Mouse (Mus musculus) inflammation-experienced regulatory T-cells, adult 6 months (primary cell): ENCODE measurements around the gene Cyp3a13. TPM values are rescaled to one million over a fixed set of nuclear protein-coding genes. Genes with fewer than 3 reads are reported as not detected.
"Not testable (repeated sequence)": the region's sequence is repeated elsewhere in the genome, so short reads cannot be mapped to it uniquely, and the experiment has no call there.

ENCODE experiments used
- ATAC-seq: one replicate; pipeline ENCODE4 v1.8.0; 2017
- polyA plus RNA-seq, 3 experiments: library from polyadenylated mRNA; unstranded; fragments of 100-300 nt; shearing (Covaris generic); gene quantifications; one replicate each; pipeline ENCODE4 v1.2.1; 2017

Gene Cyp3a13
- polyA plus RNA-seq, 3 experiments from 2014 or later, result not detected

DNA sequence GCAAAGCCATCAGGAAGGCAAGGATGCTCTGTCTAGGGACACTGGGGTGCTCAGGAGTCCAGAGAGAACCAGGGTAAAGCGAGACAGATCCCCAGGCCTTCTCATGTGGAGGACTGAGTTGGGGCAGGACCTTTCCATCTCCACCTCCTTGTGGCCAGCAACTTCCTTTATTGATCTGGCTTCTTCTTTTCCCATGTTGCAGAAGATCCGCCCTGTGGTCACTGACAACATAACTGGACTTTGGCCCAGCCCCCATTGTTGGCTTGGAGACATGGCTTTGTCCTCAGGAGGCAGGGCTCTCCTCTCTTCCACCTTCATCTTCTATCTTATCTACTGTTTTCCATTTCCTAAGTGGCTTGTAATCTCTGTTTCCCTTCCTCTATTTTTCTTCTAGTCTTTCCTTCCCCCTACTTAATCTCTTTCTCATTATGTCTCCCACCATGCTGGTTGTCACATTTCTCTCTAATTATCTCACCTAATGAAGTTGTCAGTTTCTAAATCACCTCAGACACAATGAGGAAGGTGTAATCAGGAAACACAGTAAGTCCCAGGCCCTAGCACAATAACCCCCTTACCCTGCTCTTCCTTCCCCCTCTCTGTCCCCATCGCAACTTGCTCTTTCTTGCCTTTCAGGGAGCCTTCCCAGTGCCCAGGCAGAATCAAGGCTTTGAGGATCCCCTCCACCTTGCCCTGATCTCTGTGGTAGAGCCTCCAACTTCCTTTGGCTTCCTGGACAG lies 49.6 kb downstream of the Cyp3a13 start, which contains the start of gene Pilrb2:
Pilrb2 (minus strand) TSS at position 172 of the 737 bp plus-strand sequence.
- not testable (repeated sequence) for ATAC-seq

DNA sequence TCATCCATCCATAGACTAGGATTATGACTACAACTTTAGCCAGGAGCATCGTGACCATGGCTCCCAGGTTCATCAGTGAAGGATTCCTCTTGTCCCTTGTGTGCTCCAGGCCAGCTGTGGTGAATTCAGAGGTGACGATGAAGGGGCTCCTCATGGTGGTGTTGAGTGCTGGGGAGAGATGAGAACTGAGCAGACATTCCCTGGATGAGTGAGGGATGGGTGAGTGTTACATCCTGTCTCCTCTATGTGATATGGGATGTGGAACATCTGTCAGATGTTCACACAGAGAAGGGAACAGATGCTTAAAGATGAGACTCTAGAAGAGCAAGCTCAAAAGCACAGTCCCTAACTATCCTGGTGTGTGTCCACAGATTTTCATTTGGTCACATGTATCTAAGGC lies 52.8 kb downstream of the Cyp3a13 start:
- not testable (repeated sequence) for ATAC-seq

DNA sequence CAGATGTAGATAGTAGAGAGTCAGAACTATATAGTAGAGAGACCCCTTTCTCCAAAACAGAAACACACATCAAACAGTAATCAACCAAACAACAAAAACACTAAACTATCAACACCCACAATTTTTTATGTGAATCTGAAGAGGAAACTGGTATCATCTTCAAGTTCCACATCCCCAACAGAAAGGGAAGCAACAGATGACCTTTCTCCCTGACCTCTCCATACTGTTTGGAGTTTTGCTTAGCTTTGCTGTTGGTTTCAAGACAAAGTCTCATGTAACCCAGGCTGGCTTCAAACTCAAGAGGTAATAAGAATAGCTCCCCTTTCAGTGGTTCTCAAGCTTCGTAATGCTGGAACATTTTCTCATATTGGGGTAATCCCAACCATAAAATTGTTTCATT lies 57.4 kb downstream of the Cyp3a13 start:
- not testable (repeated sequence) for ATAC-seq

DNA sequence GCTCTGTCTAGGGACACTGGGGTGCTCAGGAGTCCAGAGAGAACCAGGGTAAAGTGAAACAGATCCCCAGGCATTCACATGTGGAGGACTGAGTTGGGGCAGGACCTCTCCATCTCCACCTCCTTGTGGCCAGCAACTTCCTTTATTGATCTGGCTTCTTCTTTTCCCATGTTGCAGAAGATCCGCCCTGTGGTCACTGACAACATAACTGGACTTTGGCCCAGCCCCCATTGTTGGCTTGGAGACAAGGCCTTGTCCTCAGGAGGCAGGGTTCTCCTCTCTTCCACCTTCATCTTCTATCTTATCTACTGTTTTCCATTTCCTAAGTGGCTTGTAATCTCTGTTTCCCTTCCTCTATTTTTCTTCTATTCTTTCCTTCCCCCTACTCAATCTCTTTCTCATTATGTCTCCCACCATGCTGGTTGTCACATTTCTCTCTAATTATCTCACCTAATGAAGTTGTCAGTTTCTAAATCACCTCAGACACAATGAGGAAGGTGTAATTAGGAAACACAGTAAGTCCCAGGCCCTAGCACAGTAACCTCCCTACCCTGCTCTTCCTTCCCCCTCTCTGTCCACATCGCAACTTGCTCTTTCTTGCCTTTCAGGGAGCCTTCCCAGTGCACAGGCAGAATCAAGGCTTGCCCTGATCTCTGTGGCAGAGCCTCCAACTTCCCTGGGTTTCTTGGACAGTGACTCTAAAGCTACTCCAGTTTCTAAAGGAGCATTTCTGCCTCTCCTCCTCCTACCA lies 63.3 kb downstream of the Cyp3a13 start, which contains the start of gene Pilrb1:
Pilrb1 (minus strand) TSS at position 147 of the 751 bp plus-strand sequence.
- not testable (repeated sequence) for ATAC-seq

DNA sequence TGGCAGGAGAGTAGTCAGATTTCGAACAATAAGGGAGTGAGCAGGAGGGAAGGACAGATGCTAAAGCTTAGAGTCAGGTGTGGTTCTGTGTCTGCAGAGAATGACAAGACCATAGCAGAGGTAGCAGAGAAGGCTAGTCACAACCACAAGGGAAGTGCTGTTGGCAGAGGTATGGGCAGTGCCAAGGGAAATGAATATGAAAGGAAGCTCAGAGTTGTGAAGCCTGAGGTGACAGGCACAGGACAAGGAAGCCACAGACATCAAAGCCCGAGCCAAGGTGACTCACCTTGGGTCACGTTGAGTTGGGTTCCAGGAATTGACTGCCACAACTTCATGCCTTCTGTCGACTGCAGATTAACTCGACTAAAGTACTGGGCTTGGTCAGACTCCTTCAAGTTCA lies 64.5 kb downstream of the Cyp3a13 start:
- ATAC-seq, result peak; percentile 41

DNA sequence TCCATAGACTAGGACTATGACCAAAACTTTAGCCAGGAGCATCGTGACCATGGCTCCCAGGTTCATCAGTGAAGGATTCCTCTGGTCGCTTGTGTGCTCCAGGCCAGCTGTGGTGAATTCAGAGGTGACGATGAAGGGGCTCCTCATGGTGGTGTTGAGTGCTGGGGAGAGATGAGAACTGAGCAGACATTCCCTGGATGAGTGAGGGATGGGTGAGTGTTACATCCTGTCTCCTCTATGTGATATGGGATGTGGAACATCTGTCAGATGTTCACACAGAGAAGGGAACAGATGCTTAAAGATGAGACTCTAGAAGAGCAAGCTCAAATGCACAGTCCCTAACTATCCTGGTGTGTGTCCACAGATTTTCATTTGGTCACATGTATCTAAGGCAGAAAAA lies 66.5 kb downstream of the Cyp3a13 start:
- not testable (repeated sequence) for ATAC-seq

DNA sequence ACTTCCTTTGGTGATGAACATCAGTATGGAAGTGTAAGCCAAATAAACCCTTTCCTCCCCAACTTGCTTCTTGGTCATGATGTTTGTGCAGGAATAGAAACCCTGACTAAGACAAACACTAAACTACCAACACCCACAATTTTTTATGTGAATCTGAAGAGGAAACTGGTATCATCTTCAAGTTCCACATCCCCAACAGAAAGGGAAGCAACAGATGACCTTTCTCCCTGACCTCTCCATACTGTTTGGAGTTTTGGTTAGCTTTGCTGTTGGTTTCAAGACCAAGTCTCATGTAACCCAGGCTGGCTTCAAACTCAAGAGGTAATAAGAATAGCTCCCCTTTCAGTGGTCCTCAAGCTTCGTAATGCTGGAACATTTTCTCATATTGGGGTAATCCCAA lies 71.1 kb downstream of the Cyp3a13 start:
- ATAC-seq, result not testable (repeated sequence)

Other genes with a start within 250 kb of the Cyp3a13 start
- 10 to 100 TPM; 16.1 to 21.7 (median 16.4) TPM for gene Agfg2, start 236.9 kb downstream of the Cyp3a13 start, polyA plus RNA-seq
- under 1 TPM in 2 of 3 experiments, not detected in 1; 0.12 to 0.20 TPM for gene Nyap1, start 180.0 kb downstream of the Cyp3a13 start, polyA plus RNA-seq
- 10 to 100 TPM; 43.3 to 83.4 (median 64.7) TPM for gene Tsc22d4, start 175.9 kb downstream of the Cyp3a13 start, polyA plus RNA-seq
- gene Ppp1r35, start 142.8 kb downstream of the Cyp3a13 start, polyA plus RNA-seq, result 10 to 100 TPM in 1 of 3 experiments, 1 to 10 TPM in 2; 6.0 to 10.9 (median 6.5) TPM
- 10 to 100 TPM; 13.1 to 32.7 (median 29.8) TPM for gene Mepce, start 134.0 kb downstream of the Cyp3a13 start, polyA plus RNA-seq
- gene Zcwpw1, start 133.8 kb downstream of the Cyp3a13 start, polyA plus RNA-seq, result 10 to 100 TPM in 2 of 3 experiments, 1 to 10 TPM in 1; 4.7 to 12.0 (median 11.0) TPM
- under 1 TPM in 2 of 3 experiments, not detected in 1; 0.19 to 0.79 TPM for gene Pilra, start 85.3 kb downstream of the Cyp3a13 start, polyA plus RNA-seq
- gene Pilrb1, start 63.5 kb downstream of the Cyp3a13 start, polyA plus RNA-seq, result under 1 TPM in 1 of 3 experiments, not detected in 2; 0.38 TPM
- not detected for gene Pilrb2, start 49.8 kb downstream of the Cyp3a13 start, polyA plus RNA-seq
- not detected for gene Gjc3, start 41.5 kb upstream of the Cyp3a13 start, polyA plus RNA-seq
- not detected for gene Azgp1, start 59.9 kb upstream of the Cyp3a13 start, polyA plus RNA-seq
- gene Smok3a, start 99.6 kb upstream of the Cyp3a13 start, polyA plus RNA-seq, result not detected
- gene Smok3b, start 99.8 kb upstream of the Cyp3a13 start, polyA plus RNA-seq, result not detected
- gene Smok3c, start 131.6 kb upstream of the Cyp3a13 start, polyA plus RNA-seq, result not detected
- 10 to 100 TPM in 2 of 3 experiments, 1 to 10 TPM in 1; 9.7 to 11.1 (median 11.0) TPM for gene Zkscan1, start 163.5 kb upstream of the Cyp3a13 start, polyA plus RNA-seq
- gene Zscan21, start 195.3 kb upstream of the Cyp3a13 start, polyA plus RNA-seq, result 10 to 100 TPM; 18.6 to 21.0 (median 19.1) TPM
- gene Zfp113, start 234.1 kb upstream of the Cyp3a13 start, polyA plus RNA-seq, result 10 to 100 TPM in 1 of 3 experiments, 1 to 10 TPM in 2; 9.5 to 17.9 (median 9.8) TPM
- 100 to 1,000 TPM; 199 to 212 (median 207) TPM for gene Cops6, start 239.5 kb upstream of the Cyp3a13 start, polyA plus RNA-seq